Mouse (Mus musculus) heart, postnatal 0 days (tissue): ENCODE measurements around the gene Slc16a9.

Source experiments
- CTCF ChIP-seq: IDR thresholded peaks from 2 replicates; pipeline ENCODE4 v1.5.1; 2016; ENCODE audit warnings: antibody characterized with exemption, control low read depth, low read depth
- EP300 ChIP-seq: IDR thresholded peaks from 2 replicates; pipeline ENCODE4 v1.6.1; 2016; ENCODE audit warnings: antibody characterized with exemption, low read depth

DNA sequence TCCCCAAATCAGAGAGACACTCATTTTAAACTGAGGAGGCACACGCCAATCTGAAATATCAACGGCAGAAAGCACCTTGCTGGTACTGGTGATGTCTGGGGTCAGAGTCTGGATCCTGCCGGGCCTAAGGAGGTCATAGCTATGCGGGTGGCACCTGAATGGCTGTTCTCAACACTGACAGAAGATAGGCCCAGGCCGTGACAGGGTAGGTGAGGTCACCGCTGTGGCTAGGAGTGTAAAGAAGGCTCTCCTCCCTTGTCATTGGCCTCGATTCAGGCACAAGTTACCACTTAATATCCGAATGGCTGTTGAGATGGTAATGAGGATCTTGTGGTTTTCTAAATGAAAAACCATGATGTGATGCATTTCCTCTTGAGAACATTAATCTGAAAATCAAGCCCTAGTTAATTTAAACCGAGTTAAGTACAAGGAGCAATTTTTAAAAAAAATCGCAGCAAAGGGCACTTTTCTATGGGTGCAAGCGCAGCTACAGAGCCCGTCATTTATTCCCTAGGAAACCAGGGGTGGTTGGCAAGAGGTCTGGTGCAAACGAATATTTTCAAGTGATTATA, 72.6 kb downstream of the Slc16a9 start:
- TF ChIP-seq CTCF (no peak), EP300 (no peak)
